Mouse (Mus musculus) testis, postnatal 10 days (tissue): Measurements from ENCODE around the gene Mical3.

Experiments
- DNase-seq: peaks from one replicate; pipeline ENCODE4 v3.0.0; 2021; ENCODE audit warnings: low spot score

Gene Mical3

DNA sequence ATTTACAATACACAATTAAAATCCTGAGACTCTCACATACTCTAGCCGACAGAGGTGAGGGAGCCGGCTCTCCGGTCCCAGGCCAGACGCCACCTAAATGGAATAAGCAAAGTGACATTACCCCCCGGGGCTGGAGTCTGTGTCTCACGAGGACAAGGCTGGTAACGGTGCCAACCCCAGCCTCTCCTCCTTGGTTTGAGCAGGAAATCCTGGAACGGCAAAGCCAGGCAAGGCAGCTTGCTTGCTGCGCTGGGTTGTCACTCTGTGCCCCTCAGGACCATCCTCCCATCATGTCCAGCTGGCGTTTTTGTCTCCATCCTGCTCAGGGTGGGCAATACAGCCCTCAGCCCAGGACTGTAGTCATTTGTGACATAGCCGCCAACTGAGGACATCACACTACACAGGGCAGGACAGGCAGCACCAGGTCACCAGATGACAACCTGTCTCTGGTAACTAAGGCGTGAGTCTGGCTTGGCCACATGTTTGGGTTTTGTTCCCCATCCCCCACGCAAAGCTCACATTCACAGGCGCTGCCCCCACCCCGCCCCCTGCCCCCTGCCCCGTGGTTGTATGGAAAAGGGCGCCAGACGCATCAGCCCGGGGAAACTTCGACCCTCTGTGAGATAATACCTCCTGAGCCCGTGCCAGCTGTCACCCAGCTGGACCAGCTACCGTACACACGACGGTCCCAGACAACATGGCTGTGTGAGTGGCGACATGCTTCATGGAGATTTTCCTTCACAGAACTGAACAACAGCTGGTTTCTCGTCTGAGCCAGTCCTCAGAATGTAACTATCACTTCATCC, 49.3 kb downstream of the Mical3 start:
- no peak for DNase-seq

DNA sequence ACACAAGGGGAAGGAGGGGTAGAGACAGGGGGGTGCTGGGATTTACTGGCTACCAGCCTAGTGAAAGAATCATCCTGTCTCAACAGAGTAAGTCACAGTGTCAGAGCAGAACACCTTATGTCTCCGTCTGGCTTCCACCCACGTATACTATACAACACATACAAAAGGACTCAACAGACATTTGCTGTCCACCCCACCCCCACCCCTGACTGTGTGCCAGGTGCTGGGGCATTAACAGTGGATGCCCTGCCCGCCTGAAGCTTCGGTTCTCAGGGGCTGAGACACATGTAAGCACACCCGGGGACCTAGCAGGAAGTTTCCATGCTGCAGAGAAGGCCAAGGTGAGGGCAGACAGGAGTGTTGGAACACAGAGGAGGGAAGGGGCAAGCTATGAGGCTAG, 52.6 kb downstream of the Mical3 start:
- no peak for DNase-seq

DNA sequence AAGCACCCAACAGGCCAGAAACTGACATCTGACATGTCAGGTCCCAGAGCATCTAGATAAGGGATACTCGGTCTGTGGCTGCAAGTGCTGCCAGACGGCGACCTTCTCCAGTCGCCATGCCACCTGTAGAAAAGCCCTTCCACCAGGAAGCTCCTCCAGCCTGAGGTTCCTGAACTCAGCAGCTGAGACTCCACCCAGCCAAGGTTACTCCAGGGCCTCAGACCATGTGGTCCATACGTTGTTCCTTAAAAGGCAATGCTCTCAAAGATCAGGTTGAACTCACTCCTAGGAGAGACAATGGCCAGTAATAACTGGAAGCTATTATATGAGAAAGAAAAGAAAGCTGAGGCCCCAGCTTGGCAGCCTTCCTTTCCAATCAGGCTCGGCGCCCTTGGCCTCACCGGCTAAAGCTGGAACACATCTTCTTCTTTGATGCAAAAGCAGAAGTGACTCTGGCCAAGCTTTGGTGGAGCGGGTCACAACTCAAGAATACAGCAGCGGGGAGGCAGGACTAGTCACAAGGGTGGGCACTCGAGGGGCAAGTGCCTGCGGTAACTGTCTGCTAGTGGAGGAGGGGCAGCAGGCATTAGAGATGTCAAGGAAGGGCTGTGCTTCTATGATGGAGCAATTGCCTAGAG, 53.8 kb downstream of the Mical3 start:
- no peak for DNase-seq

DNA sequence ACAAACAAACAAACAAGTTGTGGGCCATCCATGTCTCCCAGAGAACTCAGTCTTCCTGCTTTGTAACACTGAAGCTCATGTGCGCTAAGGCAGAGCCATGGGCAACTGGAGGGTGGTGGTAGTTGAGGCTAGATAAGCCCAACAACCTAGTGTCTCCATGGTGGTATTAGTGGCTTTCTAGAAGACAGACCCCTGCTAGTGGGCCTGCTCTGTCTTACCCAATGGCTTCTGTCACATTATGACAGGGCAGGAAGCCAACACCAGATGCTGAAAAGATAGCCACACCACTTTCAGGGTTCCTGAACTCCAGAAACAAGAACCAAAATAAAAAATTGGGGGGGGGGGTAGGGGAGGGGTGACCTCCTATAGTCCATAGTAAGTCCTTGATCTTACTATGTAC, 55.0 kb downstream of the Mical3 start:
- no peak for DNase-seq

DNA sequence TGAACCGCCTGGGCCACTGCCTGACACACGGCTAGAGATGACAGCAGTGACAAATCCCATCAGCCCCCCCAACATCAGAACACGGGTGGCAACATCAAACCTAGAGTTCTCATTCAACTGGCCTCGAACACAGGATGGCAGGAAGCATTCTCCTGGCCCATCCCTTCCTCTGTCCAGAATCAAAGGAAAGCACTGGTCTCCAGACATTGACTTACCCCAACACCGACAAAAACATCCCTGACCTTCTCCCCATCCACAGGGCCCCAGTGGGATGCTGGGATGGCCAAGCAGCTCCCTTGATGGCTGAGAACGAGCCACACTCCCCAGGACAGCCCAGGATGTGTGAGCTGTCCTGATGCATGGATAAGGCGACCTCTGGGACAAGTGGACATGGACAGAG, 57.5 kb downstream of the Mical3 start:
- no peak for DNase-seq

DNA sequence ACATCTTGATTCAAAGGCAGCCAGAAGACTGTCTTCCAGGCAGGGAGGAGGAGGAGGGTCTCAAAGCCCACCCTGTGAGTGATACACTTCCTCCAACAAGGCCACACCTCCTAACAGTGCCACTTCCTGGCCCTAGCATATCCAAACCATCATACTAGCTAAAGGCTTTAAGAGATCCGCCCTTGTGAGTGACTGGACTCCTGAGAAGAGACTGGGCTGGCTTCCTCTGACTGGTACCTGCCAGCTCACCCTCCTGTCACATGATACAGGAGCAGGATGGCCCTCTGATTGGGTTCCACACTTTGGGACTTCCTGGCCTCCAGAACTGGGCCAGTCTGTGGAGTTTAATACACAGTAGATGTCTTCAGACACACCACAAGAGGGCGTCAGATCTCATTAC, 58.2 kb downstream of the Mical3 start:
- no peak for DNase-seq

DNA sequence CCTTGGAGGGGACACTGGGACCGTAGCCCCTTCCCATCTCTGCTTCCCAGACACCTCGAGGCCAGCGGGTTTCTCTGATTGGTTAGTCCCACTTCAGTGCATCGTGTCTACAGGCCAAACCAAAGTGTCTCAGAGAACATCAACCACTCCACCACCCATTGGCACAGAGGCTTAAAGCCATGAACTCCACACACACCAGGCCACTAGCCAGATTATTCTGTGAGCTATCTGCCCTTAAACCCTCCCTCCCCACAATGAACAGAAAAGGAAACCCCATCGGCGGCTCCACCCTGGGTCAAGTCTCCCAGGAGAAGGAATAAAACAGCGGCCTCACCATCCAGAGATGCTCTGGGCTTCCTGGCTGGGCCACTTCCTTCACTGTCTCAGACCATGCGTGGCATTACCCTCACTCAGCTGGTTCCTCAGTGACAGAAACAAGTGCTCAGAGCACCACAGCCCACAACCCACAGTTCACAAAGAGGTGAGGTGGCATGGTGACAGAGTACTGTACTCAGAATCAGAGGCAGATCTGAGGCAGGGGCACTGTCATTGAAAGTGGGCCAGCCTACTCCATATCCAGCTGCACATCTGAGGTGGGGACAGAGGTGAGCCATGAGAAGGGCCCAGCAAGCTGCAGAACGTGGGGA, 60.1 kb downstream of the Mical3 start:
- no peak for DNase-seq

DNA sequence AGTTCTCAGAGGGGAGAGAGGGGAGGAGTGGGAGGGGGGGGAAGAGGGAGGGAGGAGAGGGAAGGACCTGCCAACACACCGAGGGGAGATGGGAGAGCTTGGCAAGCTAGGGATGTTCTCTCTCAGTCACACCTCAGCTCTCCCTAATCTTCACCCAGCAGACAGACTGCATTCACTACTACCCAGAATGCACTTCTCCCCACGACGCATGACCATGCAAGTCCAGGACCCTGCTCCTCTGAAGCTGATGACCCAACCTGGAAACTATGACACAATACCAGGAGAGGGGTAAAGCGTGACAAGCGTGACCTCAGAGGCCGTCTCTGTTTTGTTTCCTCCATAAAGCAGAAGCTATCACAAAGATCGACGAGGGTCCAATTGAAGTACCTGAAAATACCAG, 61.6 kb downstream of the Mical3 start:
- no peak for DNase-seq

DNA sequence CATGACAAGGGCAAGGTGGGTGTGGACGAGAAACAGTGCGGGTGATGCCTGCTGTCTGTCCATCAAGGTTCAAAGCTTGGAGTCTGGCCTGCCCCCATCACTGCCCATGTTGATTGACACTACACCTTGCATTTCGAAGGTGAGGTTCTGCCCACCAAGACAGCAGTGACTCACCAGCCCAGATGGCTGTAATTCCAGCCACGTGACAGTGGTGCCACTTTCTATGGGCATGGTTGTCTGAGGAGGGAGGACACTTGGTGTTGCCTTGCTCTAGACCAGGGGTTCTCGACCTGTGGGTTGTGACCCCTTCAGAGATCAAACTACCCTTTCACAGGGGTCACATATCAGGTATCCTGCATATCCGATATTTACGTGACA, 62.7 kb downstream of the Mical3 start:
- no peak for DNase-seq

DNA sequence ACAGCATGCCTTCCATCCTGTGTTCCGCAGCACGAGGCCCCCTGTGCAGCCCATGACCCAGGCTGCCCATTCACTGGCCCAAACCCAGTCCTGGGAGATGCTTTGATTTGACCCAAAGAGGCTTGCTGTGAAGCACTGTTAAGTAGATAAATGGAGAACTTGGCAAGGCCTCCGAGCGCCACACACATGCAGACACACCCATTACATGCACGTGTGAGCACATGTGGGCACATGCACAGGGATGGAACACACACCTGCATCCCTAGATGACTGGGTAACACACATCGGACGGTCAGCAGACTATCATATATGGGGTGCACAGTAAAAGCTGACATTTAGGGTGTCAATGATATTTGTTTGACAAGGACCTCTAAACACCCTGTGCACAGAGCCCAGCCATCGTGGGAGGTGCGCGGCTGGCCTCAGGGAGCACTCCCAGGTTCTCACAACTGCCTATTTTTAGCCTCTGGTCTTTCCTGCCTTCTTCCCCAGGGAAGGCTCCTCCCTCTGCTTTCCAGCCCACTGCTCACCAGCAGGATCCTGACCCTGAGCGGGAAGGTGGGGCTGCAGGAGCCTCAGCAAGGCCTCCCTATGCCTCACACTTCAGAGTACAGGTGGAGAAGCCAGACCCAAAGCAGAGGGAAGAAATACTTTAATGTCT, 63.2 kb downstream of the Mical3 start:
- no peak for DNase-seq

DNA sequence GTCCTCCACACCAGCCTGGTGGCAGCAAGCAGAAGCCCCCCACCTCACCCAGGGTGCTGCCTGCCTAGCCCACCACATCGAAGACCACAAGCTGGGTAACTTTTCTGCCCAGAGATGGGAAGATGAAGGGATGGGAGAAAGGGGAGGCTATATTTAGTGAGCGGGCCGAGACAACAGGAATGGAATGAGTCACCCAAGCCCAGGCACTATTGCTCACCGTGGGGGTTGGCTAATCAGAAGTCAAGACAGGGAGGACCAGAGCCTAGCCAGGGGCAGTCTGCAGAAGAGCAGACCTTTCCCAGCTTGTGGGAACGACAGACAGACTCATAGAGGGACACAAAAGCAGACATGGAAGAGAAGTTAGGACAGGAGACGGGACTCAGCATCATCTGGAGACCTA, 64.0 kb downstream of the Mical3 start:
- no peak for DNase-seq

DNA sequence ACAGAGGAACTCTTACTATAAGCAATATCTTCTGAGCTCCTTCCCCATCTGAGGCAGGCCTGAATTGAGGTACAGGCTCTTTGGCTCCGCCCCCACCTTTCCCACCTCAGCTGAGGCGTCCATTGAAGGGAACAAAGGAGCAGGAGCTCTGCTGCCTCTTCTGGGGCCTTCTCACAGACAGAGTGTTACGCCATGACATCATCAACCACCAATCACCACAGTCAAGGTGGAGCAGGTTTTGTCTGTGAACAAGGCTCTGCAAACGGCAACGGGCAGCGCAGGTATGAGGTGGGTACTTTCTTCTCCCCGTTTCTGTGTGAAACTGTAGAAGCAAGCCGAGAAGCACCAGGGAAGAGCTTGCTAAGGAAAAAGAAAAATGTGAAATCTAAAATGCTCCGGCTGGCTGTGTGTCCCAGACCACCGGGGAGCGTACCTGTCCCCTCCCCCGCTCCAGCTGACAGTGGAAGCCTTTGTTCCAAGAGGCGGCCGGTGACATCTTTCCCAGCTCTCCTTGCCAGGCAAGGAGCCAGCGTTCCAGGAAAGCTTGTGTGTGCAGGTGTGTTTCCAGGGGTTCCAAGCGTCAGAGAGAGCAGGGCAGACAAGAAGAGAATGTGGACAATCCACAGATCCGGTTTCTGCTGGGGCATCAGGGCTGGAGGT, 66.3 kb downstream of the Mical3 start:
- DNase-seq = no peak

DNA sequence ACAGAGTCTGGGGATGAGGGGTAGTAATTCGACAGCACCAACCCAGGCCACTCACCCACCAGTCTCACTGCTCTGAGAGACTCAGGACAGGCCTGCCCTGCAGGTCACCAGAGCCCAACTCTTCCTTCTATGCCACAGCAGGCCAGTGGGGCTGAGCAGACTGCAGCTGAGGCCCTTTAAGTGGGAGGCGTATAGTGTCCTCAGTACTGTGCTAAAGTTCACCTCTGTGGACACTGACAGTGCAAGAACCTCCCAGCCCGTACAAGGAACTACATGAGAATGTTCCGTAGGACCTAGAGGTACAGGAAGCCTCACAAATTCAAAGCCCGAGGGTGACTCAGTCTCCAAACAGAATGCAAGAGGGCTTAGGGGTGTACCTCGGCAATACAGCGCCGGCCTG, 67.0 kb downstream of the Mical3 start:
- no peak for DNase-seq

DNA sequence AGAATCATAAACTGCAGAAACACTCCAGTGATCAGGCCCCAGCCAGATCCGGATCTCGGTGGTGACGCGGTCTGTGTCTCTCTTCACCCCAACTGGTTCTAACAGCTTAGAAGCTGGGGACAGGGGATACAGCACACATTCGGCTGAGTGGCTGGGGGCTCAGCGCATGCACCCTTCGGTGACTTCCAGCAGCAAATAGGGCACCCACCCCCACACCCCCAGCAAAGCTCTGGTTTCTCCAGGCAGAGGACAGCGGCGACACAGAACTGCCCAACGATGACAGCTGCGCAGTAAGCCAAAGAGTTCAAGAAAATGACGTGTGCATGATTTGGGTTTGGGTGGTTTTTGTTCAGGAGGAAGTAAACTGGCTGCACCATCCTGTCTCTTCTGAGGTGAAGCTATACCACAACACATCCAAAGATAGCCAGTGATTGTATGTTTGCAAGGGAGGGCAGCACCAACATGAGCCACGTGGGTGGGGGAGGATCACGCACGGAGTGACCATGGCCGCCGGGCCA, 67.8 kb downstream of the Mical3 start:
- DNase-seq = no peak

DNA sequence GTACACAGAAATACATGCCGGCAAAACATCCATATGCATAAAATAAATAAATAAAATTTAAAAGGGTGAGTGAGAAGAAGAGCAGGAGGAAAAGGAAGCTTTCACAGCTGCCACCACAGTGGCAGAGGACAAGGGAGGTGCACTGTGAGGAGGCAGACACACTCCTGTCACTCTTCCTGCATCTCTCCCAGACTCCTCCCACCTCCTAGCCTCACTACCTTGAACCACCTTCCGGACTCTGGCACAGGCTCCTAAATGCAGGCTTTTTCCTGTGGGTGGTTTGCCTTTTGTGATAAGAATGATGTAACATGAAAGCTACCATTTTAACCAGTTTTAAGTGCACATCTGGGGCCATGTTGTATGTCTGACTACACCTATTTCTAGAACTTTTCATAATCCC, 72.8 kb downstream of the Mical3 start:
- no peak for DNase-seq

DNA sequence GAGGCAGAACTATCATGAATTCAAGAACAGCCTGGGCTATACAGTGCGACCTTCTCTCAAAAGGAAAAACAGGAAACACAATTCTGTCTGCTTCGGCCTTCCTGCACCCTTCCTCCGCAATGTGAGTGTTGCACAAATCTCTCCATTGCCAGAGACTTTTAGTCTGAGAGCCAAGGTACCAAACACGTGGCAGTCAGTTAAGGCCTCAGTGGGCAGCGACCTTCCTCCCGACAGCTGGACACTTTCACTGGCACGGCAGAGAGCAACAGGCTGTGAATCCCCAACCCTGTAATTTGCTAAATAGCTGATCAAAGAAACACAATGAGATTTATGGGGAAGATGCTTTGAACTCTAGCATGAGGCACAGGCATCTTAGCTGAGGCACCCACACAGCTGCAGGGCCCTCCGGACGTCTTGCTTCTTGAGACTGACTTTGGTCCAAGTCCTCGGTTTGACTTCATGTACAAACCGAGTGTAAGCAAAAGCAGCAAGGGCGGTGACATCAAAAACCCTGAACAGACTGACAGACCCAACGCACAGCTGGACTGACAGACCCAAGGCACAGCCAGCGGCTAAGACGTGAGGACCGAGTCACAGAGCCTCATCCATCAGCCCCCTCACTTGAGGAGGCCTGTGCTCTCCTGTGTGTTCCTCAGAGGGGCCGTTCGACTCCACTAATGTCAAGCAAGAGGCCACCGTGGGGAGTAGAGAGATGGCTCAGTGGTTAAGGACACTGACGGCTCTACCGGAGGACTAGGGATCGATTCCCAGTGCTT, 73.4 kb downstream of the Mical3 start:
- no peak for DNase-seq

DNA sequence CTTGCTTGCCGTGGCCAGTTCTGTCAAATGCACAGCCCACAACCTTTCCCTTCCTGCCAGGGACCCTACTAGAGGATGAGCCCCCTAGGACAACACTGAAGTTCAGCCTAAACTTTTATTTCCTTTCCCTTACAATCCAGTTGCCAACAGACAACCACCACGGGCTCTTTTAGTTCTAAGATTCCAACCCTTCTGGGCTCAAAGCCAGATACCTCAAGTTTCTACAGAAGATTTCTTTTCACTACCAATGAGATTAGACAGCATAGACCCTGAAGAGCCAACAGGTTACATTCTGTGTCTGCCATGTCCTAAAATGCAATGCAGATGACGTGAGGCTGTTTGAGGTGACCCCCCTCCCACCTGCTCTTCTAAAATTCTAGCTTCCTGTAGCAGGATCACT, 75.3 kb downstream of the Mical3 start:
- no peak for DNase-seq

DNA sequence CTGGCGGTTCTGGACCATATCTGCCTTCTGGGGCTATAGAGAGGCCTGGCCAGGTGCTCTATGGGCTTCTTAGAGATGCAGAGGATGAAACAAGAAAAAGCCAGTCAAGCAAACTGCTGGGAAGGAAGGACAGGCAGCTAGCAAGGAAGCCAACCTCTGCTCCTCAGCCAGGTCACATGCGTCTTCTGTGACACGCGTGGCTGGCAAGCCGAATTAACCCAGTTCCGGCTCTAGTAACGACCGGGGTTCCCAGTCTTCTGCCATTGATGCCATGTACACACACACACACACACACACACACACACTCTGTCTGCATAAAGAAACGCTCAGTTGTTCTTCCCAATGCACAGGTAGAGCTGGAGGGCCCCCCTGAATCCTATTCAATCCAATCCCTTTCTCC, 75.9 kb downstream of the Mical3 start:
- DNase-seq = no peak

DNA sequence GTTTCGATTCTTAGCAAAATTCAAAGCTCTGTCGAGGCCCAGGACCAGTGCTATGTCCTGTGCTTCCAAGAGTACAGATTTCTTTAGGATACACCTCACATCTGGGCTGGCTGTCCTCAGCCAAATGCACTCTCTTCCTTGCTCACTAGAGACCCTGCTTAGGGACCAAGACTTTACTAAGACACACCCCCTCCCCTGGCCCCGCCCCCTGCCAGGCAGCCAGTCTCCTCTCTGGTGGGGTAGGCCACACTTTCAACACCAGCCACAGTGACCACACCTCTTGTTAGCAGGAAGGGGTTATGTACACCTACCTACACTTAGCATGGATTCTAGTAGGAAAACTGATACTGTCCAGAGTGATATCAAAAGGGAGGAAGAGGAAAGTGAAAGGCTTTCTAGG, 76.5 kb downstream of the Mical3 start:
- peak; percentile 62 for DNase-seq

DNA sequence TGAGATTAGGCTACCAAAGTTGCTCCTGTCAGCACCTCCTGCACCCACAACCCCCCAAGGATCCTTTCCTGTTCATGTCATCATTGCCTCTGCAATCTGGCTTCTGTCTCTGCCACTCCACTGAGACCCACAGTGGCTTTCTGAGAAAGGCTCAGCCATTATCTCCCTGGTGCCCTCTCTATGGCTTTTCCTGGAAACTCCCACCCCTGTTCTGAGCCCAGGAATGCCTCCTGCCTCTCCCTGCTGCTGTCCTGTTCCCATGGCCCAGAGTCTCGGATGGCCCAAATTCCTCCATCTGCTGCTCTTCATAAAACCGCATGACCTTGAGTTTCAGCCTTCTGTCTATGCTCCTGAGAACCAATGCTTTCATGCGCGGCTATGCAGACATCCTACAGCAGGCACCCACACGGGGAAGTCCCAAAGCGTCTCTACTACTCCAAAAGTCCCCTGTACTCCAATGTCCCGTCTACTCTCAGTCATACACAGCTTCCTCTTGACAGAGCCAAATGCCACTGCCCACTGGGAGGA, 77.2 kb downstream of the Mical3 start:
- no peak for DNase-seq

DNA sequence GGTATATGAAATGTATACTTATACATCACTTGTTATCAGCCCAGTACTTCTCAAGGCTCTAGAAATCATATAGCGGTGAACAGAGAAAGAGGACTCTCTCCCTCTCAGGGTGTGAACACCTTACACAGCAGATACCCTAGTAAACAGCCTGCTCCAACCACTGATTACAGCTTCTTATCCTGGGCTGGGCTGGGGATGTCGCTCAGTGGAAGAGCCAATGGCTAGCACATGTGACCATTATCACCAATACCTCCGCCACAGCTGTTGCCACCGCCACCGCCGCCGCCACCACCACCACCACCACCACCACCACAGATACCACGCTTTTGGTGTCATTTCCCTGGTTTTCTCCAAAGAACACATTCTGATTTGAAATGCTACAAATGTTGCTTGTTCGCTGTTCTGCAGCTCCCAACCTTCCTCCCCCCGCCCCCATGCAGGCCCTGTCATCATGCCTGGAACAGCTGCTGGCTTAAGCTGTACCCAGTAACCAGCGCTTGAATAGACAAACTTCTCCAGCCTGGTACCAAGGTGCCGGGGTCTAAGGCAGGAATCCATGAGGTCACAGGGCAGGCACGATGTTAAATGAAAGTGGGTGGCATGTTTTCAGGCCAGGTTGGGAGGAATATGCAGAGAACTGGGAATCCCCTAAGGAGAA, 78.7 kb downstream of the Mical3 start:
- peak; percentile 64 for DNase-seq
